Mouse (Mus musculus) hindlimb bud, embryonic 11.5 days (tissue): ENCODE results near the gene Gm8909.
"Not testable (repeated sequence)": the region's sequence is repeated elsewhere in the genome, so short reads cannot be mapped to it uniquely, and the experiment has no call there.

ENCODE experiments used
- DNase-seq: peaks from one replicate; pipeline ENCODE4 v3.0.0-alpha.2; 2012; ENCODE audit warnings: low read depth, low spot score; ENCODE audit errors: extremely low spot score

Gm8909 gene

DNA sequence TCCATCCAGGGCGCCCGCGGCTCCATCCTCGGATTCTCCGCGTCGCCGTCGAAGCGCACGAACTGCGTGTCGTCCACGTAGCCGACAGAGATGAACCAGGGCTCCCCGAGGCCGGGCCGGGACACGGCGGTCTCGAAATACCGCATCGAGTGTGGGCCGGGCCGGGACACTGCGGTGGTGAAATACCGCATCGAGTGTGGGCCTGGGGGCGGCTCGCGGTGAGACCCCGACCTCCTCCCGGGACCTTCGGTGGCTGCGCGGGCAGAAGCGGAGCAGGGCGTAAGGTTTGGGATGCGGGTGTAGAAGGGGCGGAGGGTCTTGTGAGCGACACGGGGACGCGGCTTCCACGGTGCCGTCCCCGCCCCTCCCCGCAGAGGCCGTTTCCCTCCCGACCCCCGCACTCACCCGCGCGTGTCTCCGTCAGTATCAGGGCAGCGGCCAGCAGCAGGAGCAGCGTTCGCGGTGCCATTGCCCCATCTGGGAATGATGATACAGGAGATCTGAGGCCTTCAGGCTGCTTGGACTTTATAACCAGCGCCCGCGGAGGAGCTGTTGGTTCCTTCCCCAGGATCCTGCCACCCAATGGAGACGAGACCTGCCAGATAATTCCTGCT is at the start of gene Gm8909:
Gene Gm8909 (minus strand): TSS at position 499 of the 614 bp plus-strand sequence.
- no peak for DNase-seq

DNA sequence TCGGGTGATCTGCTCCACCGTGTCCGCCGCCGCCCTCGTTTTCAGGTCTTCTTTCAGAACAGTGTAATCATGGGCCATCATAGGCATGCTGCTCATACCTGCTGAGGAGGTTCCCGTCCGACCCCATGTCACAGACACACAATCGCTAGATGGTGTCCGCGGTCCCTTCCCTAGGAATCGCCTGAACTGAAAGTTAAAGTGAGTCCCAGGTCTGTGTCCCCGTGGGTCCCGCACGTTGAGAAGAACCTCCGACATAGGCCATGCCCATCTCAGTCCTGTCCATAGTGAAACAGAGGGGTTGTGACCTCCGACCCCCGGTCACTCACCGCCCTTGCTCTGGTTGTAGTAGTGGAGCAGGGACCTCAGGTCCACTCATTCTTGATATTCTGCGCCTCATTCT is 47.2 kb upstream of the Gm8909 start:
- DNase-seq, result no peak

DNA sequence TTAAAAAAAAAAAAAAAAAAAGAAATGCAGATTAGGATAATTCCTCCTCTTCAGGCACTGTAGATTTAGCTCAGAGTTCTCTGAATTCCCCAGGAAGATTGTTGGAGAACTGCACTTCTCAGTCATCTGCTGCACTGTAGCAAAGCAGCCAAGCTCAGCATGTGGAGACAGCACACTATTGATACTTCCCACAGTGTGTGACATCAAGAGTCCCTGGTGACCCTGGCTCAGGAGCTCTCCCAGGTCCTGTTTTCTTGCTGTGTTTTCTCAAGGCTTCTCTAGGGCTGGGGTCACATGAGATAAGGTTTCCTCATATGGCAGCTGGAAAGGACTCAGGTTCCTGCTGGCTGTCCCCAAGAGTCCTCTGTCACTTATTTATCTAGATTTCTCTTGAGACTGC is 38.5 kb upstream of the Gm8909 start:
- no peak for DNase-seq

DNA sequence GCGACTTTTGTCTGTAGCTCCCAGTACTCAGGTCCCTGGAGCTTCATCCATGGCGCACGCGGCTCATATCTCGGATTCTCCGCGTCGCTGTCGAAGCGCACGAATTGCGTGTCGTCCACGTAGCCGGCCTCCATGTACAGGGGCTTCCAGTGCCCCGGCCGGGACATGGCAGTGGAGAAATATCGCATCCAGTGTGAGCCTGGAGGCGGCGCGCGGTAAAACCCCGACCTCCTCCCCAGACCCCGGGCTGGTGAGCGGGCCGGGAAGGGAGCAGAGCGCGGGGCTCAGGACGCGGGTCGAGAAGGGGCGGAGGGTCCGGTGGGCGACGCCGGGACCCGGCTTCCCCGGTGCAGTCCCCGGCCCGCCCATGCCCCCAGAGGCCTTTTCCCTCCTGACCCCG is 37.5 kb upstream of the Gm8909 start:
- DNase-seq, result no peak

DNA sequence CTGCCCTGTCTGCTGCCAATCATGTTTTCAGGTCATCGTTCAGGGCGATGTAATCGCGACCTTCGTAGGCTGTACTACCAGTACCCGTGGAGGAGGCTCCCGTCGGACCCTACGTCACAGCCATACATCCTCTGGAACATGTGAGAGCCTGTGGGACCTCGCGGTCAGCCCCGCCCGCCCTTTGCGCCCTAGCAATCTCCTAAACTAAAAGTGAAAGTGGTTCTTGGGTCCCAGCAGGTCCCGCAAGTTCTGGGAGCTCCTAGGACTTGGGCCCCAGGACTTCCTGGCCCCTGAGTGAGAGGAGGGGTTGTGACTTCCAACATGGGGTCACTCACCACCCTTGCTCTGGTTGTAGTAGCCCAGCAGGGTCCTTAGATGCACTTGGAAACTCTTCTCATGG is 37.1 kb upstream of the Gm8909 start:
- DNase-seq, result no peak

DNA sequence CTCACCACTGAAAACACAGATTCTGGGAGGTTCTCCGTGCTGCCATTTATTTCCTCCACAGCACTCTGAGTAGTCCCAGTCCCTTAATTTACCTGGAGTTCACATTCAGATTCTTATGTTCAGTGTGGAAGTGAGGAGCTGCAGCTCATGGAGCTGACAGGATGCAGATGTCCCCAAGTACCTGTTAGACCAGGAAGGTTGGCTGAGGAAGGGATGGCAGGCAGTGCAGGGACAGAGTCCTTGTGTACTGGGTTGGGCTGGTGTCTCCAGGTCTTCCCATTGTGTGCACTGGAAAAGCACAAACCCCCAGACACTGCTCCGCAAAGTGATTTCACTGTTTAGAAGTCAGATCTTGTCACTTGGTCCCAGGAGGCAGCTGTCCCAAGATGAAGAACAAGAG is 33.5 kb upstream of the Gm8909 start:
- no peak for DNase-seq

DNA sequence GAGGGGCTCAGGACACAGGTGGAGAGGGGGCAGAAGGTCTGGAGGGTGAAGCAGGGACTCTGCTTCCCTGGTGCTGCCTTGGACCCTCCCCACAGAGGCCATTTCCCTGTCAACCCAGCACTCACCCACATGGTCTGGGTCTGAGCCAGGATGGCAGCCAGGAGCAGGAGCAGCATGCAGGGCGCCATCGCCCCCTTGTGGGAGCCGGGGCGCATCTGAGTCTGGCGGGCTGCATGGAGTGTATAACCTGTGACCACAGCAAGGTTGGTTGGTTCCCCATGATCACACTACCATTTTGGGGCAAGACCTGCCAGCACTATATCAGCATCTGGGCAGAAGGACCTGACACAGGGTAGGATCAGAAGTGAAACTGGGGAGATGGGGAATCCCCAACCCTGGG is 30.0 kb upstream of the Gm8909 start:
- no peak for DNase-seq

DNA sequence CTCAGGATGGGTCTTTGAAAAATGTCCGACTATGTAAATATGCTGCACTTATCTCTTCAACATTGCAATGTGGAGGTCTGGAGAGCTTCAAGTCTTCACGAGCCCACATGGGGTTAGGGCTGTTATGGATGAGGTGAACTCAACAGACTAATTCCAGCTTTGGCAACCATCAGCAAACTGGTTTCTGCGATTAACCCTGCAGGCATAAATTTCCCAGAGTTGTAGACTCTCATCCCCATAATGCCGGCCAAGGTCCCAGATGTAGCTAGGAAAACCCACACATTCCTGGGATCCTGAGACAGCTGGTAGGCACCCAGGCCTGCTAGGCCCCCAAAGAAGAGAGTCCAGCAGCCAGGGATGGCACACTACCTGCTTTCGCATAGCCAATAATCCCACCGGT is 26.1 kb upstream of the Gm8909 start:
- DNase-seq, result no peak

DNA sequence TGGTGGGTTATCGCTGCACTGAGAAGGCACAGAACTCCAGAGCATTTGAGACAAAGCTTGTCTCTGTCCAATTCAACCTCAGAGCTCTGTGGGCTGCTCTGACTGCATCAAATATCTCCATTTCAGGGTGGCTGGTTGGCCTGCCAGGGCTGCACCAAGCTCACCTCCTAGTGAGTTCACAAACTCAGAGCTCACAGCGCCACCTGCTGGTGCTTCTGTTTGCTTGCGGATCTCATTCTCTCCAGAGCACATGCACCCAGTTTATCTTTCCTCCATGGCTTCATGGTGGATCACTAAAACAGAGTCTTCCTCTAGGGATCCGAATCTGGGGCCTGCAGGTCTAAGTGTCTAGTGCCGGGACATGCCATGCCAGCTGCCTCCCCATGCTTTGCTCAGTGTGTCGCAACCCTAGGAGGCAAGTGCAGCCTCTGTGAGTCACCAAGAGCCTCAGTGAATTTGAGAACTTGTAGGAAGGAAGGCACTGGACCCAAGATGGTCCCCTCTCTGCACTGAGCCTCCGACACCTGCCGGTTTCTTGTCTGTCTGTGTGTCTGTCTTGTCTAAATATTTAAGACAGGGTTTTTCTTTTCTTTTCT is 25.3 kb upstream of the Gm8909 start:
- DNase-seq, result no peak

DNA sequence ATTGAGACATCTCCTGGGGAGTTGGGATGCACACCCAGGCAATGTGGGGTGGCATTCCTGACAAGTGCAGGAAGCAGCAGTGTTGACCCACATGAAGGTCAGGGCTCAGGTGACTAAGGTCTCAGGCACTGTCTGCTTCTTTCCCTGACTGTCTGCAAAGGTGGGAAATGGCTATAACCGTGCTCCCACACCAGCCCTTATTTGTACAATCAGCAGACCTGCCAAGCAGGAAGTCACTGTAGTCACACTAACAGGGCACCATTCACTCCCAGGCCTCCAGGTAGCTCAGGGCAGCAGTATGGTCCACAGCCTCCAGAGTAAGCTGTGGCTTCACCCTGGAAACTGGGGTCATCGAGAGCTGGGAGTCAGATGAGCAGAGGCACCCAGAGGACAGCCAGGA is 24.0 kb upstream of the Gm8909 start:
- no peak for DNase-seq

DNA sequence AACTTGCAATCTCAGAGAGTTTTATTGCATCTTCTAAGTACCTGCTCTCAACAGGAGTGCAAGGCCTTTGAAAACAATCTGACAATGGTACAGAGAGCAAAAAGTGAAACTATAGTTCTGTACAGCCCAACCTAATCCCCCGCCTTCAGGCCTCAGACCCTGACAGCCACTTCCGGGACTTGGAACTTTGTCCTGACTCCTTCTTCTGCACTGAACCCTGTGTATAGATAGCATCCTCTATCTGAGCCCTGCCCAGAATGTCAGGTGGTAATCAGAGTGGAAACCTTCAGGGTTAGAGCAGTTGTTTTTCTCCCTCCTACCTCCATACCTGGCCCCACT is 21.8 kb upstream of the Gm8909 start, which contains the start of gene H2-T3:
Gene H2-T3 (minus strand): TSS at position 119 of the 339 bp plus-strand sequence.
- no peak for DNase-seq

DNA sequence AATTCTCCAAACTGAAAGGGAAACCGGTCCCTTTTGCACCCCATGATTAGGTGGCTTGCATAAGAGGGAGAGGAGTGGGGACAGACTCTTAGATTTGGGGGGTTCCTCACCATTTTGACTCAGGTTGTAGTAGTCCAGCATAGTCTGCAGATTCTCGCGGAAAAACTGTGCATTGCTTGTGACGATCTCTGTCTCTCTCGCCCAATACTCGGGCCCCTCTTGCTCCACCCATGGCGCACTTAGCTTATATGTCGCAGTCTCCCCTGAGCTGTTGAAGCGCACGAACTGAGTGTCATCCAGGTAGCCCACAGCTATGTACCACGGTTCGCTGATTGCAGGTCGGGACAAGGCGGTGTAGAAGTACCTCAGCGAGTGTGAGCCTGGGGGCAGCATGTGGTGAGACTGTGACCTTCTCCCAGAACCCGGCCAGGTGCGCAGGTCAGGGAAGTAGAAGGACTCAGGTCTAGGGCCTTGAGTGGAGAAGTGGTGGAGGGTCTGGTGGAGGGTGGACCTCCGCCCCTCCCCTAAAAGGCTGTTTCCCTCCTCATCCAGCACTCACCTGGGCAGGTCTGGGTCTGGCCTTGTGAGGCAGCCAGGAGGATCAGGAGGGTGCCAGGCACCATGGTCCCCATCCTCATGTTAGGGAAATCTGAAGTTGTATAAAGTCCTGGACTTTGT is 21.3 kb upstream of the Gm8909 start:
- no peak for DNase-seq

DNA sequence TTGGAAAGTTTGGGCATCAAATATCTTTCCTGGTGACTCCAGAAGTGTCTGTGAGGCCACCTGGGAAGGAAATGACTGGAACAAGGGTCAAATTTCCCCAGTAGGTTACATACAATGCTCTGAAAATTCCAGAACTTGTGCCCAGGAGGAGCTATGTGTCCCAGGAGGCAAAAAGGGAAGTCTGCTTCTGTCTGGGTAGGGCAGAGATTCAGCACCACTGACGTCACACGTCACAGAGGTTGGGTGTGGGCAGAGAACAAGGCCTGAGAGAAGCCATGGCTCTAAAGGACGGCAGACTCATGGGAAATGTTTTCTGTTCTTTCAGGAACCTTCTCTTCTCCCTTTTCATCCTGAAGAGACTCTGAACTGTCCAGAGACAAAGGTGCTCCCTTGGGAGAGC is 19.2 kb upstream of the Gm8909 start:
- no peak for DNase-seq

DNA sequence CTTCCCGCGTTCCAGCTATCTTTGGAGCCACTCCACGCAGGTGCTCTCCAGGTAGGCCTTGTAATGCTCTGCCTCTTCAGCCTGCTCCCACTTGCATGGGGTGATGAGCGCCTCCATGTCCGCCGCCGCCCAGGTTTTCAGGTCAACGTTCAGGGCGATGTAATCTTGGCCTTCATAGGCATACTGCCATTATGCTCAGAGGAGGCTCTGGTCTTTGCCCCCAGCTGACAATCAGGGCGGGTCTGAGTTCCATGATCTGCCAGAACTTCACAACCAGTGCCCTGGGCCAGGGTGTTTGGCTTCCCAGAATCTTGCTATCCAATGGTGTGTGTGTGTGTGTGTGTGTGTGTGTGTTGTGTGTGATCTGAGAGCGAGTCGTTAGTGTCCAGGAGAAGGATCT is 13.9 kb upstream of the Gm8909 start:
- no peak for DNase-seq

DNA sequence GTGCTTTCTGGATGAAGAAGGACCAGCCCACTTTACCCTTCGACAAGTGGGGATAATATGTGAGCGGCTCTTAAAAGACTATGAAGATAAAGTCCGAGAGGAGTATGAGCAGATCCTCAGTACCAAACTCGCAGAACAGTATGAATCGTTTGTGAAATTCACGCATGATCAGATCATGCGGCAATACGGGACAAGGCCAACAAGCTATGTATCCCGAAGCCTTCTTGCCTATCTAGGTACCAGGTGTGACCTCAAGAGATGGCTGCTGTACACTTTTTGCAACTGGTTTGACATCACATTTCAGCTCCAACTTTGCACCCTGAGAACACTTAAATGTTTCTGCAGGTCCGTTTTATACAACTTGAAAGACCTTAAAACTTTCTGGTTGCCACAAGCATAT is 11.1 kb upstream of the Gm8909 start:
- DNase-seq, result not testable (repeated sequence)

DNA sequence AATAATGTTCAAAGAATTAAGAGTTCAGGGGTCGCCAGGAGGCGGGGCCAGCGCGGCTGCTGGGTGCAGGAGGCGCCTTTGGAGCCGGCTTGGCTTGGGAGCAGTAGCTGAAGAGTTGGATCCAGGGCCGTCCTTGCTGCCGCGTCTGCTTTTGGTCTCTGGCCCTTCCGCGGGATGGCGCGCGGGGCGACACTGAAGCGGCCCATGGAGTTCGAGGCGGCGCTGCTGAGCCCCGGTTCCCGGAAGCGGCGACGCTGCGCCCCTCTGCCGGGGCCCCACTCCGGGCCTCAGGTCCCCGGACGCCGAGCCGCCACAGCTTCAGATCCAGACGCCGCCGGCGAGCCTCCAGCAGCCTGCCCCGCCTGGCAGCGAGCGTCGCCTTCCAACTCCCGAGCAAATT is 10.6 kb upstream of the Gm8909 start:
- not testable (repeated sequence) for DNase-seq

DNA sequence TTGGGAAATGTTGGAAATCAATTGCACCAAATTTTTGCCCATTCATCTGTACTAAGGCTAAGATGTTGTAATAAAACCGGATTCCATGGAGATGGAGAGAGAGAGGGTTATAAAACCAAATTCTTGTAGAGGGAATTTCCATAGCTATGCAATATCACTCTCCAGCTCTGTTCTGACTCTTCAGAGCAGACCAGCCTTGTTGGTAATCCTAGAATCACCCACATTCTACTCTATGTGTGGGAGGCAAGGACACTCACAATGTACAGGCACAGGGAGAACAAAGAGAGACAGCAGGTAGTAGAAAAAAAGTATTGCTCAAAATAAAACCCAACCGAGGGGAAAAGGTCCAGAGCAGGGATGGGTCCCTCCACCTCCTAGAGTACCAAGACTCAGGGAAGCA is 7.8 kb upstream of the Gm8909 start:
- not testable (repeated sequence) for DNase-seq

DNA sequence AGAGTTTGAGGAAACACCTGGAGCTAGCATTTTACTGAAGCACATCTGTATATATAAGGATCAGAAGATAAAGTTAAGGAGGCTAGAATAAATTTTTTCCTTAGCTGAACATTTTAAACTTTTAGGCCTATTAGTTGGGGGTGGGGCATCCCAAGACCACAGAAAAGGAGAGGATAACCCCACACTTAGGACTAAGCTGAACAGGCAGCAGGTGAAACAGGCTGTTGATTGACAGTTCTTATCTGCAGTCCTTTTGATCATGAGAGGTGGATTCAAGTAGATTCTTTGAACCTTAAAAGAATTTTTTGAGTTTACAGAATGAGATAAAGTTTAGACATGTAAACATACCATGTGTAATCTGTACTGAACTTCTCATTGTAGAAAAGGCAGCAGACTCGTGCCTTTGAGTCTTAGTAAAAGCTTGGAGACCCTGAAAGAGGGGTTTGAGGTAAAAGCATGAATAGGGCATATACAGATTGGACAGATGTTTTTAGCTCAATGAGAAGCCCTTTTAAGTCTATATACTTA is 2.0 kb upstream of the Gm8909 start:
- no peak for DNase-seq

DNA sequence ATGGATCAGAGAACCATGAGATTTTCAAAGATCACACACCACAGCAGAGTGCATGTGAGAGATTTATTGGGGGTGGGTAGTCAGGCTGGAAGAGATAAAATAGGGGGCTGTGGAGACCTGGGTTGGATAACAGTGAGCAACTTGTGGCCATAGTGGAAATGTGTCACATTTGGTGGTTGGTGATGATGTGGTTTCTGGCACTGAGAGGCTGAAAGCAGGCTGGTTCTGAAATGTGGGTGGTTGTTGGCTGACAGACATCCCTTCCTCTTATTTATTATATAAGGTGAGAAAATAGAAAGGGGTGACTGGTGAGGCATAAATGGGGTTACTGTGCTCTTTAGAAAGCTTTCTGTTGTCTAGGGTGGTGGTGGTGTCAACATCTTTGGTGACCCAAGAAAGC is 1.4 kb upstream of the Gm8909 start:
- no peak for DNase-seq

DNA sequence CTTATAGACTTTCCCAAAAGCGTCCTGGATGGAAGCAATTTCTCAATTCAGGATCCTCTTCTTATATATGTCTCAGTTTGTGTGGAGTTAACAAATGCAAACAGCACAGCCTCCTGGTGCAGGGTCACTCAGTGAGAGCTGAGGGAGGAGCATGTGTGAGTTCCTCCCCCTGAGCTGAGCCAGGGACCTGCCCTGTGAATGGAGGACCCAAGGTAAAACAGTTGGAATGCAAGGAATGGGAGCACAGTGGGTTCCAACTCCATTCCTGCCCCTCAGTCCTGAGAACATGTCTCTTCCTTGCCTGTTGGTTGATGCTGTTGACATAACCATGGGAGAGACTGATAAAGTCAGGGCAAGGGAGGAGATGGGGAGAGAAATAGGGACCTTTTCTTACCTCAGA is 757 bp upstream of the Gm8909 start:
- DNase-seq, result not testable (repeated sequence)

DNA sequence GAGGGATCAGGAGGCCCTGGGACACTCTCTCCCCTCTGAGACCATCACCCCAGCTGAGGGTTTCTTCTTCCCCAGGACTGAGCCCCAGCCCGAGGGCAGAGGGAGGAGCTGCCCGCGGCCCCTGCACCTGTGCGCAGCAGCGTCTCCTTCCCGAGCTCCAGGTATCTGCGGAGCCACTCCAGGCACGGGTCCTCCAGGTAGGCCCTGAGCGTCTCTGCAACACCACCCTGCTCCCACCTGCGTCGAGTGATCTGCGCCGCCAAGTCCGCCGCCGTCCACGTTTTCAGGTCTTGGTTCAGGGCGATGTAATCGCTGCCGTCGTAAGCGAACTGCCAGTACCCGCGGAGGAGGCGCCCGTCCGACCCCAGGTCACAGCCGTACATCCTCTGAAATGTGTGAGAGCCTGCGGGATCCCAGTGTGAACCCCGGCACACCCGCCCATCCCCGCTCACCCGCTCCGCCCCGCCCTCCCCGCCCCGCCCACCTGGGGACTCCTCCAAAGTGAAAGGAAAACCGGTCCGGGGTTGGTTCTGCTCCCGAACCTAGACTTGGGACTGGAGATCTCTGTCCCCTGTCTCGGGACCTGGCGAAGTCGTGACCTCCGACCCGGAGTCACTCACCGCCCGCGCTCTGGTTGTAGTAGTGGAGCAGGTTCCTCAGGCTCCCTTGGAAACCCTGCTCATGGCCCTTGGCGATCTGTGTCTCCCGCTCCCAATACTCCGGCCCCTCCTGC is 865 bp downstream of the Gm8909 start:
- DNase-seq, result no peak

DNA sequence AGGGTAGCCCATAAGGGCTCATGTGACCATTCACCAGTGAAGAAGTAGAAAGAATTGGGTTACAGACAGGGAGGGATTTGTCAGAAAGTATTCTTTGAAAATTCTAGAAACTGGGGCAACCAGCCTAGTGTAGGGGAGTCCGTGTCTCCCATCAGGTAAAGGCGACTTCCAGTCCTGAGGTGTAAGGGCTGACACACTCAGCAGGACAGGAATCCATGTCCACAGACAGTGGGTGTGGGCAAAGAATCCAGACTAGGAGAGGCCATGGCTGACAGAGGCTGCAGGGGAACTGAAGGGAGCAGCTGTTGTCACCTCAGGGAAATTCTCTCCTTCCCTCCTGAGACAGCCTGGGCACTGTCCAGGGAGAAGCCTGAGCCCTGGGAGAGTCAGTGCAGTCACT is 1.4 kb downstream of the Gm8909 start:
- DNase-seq, result not testable (repeated sequence)
